Mouse (Mus musculus): ENCODE results near the gene Cyb5r3.

GRCm38 (mm10) chr15:83164971-83165471 is 7.4 kb downstream of the Cyb5r3 start:
- TF ChIP-seq CTCF (IDR thresholded peaks at IDR 0.05; ENCODE audit: low read depth) (peak; percentile 14; the same call in 1 of the 2 replicates), EP300 (optimal IDR thresholded peaks at IDR 0.05) (no peak)
